Mouse (Mus musculus) small intestine, adult 2 months (tissue): Measurements from ENCODE around the gene Htatip2.

Source experiments
- CTCF ChIP-seq: fragments of 200-500 bp; IDR thresholded peaks from 2 replicates; pipeline ENCODE4 v1.5.1; 2012; ENCODE audit warnings: low read depth, mild to moderate bottlenecking, control low read depth, inconsistent platforms, low read length, moderate library complexity, mixed read lengths; ENCODE audit not compliant: insufficient replicate concordance, insufficient read length; ENCODE audit errors: extremely low read depth
- POLR2A ChIP-seq: fragments of 200-500 bp; IDR thresholded peaks from 2 replicates; pipeline ENCODE4 v1.6.1; 2012; ENCODE audit warnings: low read depth, mild to moderate bottlenecking, control low read depth, inconsistent platforms, low read length, moderate library complexity

DNA sequence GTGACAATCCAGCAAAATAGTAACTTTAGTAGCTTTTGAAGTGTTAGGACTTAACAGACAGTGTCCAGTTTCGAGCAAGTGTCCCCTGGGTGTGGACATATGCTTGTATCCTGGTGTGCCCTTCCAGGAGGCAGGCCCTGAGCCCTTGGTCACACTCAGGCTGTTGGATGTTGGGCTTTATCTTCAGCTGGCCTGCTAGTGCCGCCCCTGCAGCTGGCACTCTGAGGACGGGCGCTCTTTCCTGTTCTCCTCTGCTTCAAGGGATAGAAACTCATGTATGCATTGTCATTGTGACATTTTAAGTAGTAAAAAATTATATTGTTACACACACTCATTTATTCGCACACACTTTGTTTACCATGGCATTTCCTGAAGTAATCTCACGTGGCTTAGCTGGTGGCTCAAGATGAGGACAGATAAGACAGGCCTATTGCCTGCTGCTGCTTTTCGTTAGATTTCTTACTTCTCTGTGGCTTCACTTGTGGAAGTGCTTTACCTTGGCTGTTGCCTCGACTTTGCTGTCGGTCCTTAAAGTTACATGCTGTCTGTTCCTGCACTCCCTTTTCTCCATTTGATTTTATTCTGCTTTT is 48.3 kb downstream of the Htatip2 start:
- TF ChIP-seq POLR2A (no peak), CTCF (no peak)
